Mouse (Mus musculus) lung, postnatal 0 days (tissue): ENCODE results near the gene Slc9a9. TPM values are rescaled to one million over a fixed set of nuclear protein-coding genes. Genes with fewer than 3 reads are reported as not detected.

ENCODE experiments used
- ATAC-seq: fragments of 200-750 bp; cut with Nextera tagmentation; 2 replicates; pipeline ENCODE4 v1.8.0; 2017; ENCODE audit warnings: moderate library complexity
- DNase-seq: peaks from one replicate; pipeline ENCODE4 v3.0.0-alpha.2; 2016; ENCODE audit warnings: low spot score
- H3K27ac ChIP-seq: fragments of 300-500 bp; sonication (generic); 2 replicates; pipeline ENCODE4 v1.5.1; 2014; ENCODE audit warnings: antibody characterized with exemption, mild to moderate bottlenecking, low read length, mixed read lengths
- H3K27me3 ChIP-seq: fragments of 300-500 bp; sonication (generic); replicated peaks from 2 replicates; pipeline ENCODE4 v1.6.1; 2014; ENCODE audit warnings: low read length, mixed read lengths; ENCODE audit not compliant: insufficient read depth
- H3K36me3 ChIP-seq: fragments of 300-500 bp; sonication (generic); 2 replicates; pipeline ENCODE4 v1.6.1; 2014; ENCODE audit warnings: low read length, mixed read lengths; ENCODE audit not compliant: insufficient read depth
- H3K4me1 ChIP-seq: fragments of 300-500 bp; sonication (generic); 2 replicates; pipeline ENCODE4 v1.6.1; 2014; ENCODE audit warnings: antibody characterized with exemption, low read depth, low read length, mixed read lengths; ENCODE audit not compliant: insufficient read depth
- H3K4me2 ChIP-seq: fragments of 300-500 bp; sonication (generic); replicated peaks from 2 replicates; pipeline ENCODE4 v1.6.1; 2014; ENCODE audit warnings: low read depth, mild to moderate bottlenecking, low read length, moderate library complexity, mixed read lengths
- H3K4me3 ChIP-seq: fragments of 300-500 bp; sonication (generic); 2 replicates; pipeline ENCODE4 v1.5.1; 2014; ENCODE audit warnings: low read depth, low read length
- H3K9ac ChIP-seq: fragments of 300-500 bp; sonication (generic); replicated peaks from 2 replicates; pipeline ENCODE4 v1.6.1; 2014; ENCODE audit warnings: low read depth, mild to moderate bottlenecking
- H3K9me3 ChIP-seq: fragments of 300-500 bp; sonication (generic); 2 replicates; pipeline ENCODE4 v1.6.1; 2016; ENCODE audit warnings: low read length, mixed read lengths
- CTCF ChIP-seq: IDR thresholded peaks from 2 replicates; pipeline ENCODE4 v1.5.1; 2016; ENCODE audit warnings: antibody characterized with exemption, mild to moderate bottlenecking
- EP300 ChIP-seq: IDR thresholded peaks from 2 replicates; pipeline ENCODE4 v1.6.1; 2016; ENCODE audit warnings: antibody characterized with exemption, mild to moderate bottlenecking, control low read depth
- WGBS: fragments of 180-500 bp; shearing (Covaris S2); extraction: QIAGEN DNeasy Blood & Tissue Kit; methylation state at CpG from one replicate; pipeline ENCODE4 v1.1.7; 2014; 5-methylcytosine and 5-hydroxymethylcytosine counted together
- polyA plus RNA-seq: library from polyadenylated mRNA; unstranded; fragments of >200 nt; fragmentation: Nextera tagmentation; extraction: Ambion mirVana; gene quantifications from 2 replicates; pipeline ENCODE4 v1.2.1, GENCODE M21; 2015

The Slc9a9 gene
- polyA plus RNA-seq, 1 experiment from 2014 or later = 3.7 TPM

DNA sequence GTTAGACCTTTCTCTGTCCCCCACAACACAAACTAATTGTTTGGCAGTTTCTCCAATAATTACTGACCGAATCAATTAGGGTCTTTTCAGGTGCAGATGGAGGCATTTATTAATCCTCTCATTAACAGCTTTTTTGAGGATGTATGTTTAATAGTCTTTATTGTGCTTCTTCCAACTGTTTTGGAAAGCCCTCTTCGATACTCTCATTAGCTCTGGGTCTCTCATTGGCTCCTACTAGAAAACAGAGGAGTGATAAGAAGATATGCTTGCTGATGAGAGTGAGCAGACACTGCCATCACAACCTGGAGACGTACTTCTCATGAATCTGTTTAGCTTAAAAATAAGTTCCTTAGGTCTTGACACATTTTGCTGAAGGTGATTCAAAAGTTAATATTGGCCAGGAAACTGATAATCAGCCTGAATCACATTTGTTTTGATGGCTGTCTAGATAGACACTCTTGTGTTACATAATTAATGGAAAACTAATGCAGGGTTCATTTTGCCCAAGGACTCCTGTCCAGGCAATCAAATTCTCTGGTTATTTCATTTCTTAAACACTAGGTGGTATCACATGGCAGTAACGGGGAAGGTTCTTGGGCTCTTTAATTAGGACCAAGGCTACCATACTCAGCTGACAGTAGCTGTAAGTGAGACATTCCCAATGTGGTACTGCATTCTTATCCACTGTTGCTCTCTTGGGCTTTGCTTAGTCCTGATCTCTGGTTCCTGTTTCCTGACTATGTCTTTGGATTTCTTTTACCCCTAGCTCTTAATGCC is 199.5 kb downstream of the Slc9a9 start:
- H3K36me3 ChIP-seq = no peaks in the 10 kb centered on the region
- H3K27me3 ChIP-seq = no peaks in the 10 kb centered on the region
- H3K9me3 ChIP-seq = no peaks in the 10 kb centered on the region
- no peak overlapping the region for H3K9ac ChIP-seq
- no peak overlapping the region for H3K4me3 ChIP-seq
- ATAC-seq = no peak
- DNase-seq = no peak
- WGBS = 77% methylated on average over 4 of the region's 4 CpGs
- TF ChIP-seq EP300 (no peak), CTCF (peak; percentile 31)
- no peaks in the 10 kb centered on the region for H3K4me1 ChIP-seq
- no peak overlapping the region for H3K27ac ChIP-seq
- no peak overlapping the region for H3K4me2 ChIP-seq

DNA sequence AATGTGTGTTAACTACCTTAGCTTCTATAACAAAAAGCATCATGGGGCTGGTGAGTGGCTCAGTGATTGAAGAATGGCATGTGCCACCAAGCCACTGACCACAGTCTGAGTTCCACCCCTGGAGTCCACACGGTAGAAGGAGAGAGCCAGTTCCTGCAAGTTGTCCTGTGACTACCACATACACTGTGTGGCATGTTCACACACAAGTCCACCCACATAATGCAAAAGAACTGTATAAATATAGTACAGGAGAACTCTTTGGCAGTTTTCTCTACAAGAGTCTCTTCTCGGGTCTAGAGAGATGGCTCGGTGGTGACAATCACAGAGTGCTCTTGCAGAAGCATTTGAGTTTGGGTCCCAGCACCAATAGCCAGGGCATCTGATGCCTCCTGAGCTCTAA is 212.8 kb downstream of the Slc9a9 start:
- no peak for DNase-seq
- no peak overlapping the region for H3K4me2 ChIP-seq

DNA sequence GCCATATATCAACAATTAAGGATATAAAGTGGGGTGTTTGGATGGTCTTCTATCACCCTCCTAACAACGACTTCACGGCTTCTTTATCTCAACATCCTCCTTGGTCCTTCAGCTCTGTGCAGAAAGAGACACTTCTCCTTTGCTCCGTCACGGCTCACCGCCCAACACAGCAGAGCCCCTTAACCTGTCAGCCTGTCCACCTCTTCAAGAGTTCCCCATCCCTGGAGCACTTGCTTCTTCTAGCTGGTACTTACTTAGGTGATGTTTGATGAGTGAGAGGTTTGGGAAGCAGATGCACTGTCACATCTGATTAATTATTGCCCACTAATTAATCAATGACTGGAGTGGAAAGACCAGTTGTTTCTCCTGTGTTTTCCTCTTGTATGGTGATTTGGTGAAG is 213.7 kb downstream of the Slc9a9 start:
- H3K9me3 ChIP-seq = no peaks in the 10 kb centered on the region
- 67% methylated on average over 5 of the region's 5 CpGs for WGBS
- no peaks in the 10 kb centered on the region for H3K27me3 ChIP-seq
- DNase-seq (no peak), ATAC-seq (no peak)
- no peak overlapping the region for H3K4me3 ChIP-seq
- H3K9ac ChIP-seq = no peak overlapping the region
- no peak overlapping the region for H3K27ac ChIP-seq
- no peak overlapping the region for H3K4me2 ChIP-seq
- H3K36me3 ChIP-seq = no peaks in the 10 kb centered on the region
- TF ChIP-seq CTCF (no peak), EP300 (no peak)
- no peaks in the 10 kb centered on the region for H3K4me1 ChIP-seq

More for the DNA sequence above, 212.8 kb downstream of the Slc9a9 start:
- no peak for ATAC-seq
- no peak for TF ChIP-seq CTCF
- TF ChIP-seq EP300 = no peak
- H3K9me3 ChIP-seq = no peaks in the 10 kb centered on the region
- WGBS = 87% methylated on average over 3 of the region's 3 CpGs
- H3K4me3 ChIP-seq = no peak overlapping the region
- H3K27ac ChIP-seq = no peak overlapping the region
- no peak overlapping the region for H3K9ac ChIP-seq
- no peaks in the 10 kb centered on the region for H3K27me3 ChIP-seq
- H3K4me1 ChIP-seq = no peaks in the 10 kb centered on the region
- no peaks in the 10 kb centered on the region for H3K36me3 ChIP-seq

DNA sequence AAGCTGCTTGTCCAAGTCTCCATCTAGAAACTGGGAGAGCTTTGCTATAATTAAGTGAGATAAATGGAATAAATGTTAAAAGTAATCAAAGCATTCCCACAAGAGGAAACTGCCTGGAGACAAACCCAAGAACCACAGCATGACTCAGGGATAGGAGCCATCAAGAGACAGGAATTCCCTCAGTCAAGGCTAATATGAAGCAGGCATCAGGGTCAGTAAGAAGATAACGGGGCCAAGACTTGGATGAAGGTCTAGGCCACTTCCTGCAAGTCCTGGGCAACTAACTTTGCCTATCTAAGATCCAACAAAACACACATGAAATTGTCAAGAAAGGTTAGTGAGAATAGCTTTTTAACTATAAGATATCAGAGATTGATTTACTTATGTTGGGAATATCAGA is 215.4 kb downstream of the Slc9a9 start:
- H3K9ac ChIP-seq = no peak overlapping the region

DNA sequence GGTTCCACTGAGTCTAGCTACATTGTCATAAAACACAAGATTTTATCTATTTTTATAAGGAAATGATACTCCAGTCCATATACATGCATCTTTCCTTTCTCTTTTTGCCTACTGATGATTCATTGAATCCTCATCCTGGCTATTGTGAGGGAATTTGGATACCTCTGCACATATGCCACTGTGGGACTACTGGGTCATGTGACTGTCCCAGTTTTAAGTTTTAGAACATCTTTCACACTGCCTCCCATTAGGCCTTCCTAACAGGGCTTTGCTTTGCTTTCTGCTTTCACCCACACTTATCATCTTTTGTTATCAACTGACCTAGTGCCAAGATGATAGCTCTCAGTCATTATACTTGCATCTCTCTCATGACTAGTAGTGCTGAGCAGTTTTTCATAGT is 219.9 kb downstream of the Slc9a9 start:
- H3K9me3 ChIP-seq = no peaks in the 10 kb centered on the region
- TF ChIP-seq CTCF (no peak), EP300 (no peak)

More for the DNA sequence above, 215.4 kb downstream of the Slc9a9 start:
- H3K4me3 ChIP-seq = no peak overlapping the region
- no peaks in the 10 kb centered on the region for H3K4me1 ChIP-seq
- TF ChIP-seq EP300 = no peak
- no peak for TF ChIP-seq CTCF
- DNase-seq = no peak
- 63% methylated on average over 1 of the region's 1 CpGs for WGBS
- no peaks in the 10 kb centered on the region for H3K27me3 ChIP-seq
- no peak for ATAC-seq
- H3K9me3 ChIP-seq = no peaks in the 10 kb centered on the region
- H3K36me3 ChIP-seq = no peaks in the 10 kb centered on the region
- no peak overlapping the region for H3K4me2 ChIP-seq
- H3K27ac ChIP-seq = no peak overlapping the region

DNA sequence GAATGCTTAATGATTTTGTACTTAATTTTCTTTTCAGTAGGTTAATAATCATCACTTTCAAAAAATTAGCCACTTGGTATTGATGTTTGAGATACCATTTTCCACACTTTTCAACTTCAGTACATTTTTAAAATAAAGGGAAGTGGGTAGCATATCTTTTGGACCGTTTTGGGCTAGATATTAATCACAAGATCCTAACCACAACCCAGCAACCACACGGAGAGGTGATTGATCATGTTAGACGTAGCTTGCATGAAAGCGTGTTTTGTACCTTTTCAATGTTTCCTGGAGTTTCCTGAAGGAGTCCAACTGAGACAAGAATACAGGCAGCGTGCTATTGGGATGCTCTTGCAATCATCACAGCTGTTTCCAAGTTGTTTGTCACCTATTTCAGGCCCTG is 226.2 kb downstream of the Slc9a9 start:
- Histone ChIP-seq H3K27ac (no peak overlapping the region), H3K27me3 (no peaks in the 10 kb centered on the region), H3K36me3 (no peaks in the 10 kb centered on the region), H3K9ac (no peak overlapping the region), H3K9me3 (no peaks in the 10 kb centered on the region), H3K4me2 (no peak overlapping the region), H3K4me1 (no peaks in the 10 kb centered on the region), H3K4me3 (no peak overlapping the region)
- DNase-seq (no peak), ATAC-seq (no peak)
- no peak for TF ChIP-seq EP300
- TF ChIP-seq CTCF = no peak
- 59% methylated on average over 5 of the region's 5 CpGs for WGBS

More for the DNA sequence above, 219.9 kb downstream of the Slc9a9 start:
- Histone ChIP-seq H3K4me1 (no peaks in the 10 kb centered on the region), H3K36me3 (no peaks in the 10 kb centered on the region), H3K9ac (no peak overlapping the region), H3K4me2 (no peak overlapping the region), H3K27ac (no peak overlapping the region), H3K27me3 (no peaks in the 10 kb centered on the region), H3K4me3 (no peak overlapping the region)
- DNase-seq (no peak), ATAC-seq (no peak)

DNA sequence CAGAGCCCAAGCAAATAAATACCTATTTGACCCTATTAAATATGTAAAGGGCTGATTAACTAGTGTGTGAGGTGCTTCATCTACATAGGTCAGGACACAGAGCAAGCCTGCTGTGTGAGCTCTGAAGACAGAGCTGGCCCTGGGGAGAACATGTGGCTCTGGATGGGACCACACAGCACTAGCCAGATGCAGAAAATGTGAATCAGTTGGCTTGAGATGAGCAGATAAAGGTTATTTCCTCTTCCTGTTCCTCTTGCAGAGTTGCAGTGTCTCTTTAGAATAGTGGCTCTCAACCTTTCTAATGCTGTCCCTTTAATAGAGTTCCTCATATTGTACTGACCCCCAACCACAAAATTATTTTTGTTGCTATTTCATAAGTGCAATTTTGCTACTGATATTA is 234.5 kb downstream of the Slc9a9 start:
- no peak for DNase-seq
- Histone ChIP-seq H3K36me3 (no peaks in the 10 kb centered on the region), H3K4me3 (no peak overlapping the region), H3K27me3 (no peaks in the 10 kb centered on the region), H3K4me2 (no peak overlapping the region), H3K27ac (no peak overlapping the region), H3K4me1 (no peaks in the 10 kb centered on the region), H3K9ac (no peak overlapping the region), H3K9me3 (no peaks in the 10 kb centered on the region)
- TF ChIP-seq EP300 (no peak), CTCF (no peak)
- no peak for ATAC-seq
